Mouse (Mus musculus): ENCODE data around the gene Amdhd1. TPM values are rescaled to one million over a fixed set of nuclear protein-coding genes. Genes with fewer than 3 reads are reported as not detected.

Gene Amdhd1
- polyA plus RNA-seq, 1 experiment from 2014 or later = not detected

DNA sequence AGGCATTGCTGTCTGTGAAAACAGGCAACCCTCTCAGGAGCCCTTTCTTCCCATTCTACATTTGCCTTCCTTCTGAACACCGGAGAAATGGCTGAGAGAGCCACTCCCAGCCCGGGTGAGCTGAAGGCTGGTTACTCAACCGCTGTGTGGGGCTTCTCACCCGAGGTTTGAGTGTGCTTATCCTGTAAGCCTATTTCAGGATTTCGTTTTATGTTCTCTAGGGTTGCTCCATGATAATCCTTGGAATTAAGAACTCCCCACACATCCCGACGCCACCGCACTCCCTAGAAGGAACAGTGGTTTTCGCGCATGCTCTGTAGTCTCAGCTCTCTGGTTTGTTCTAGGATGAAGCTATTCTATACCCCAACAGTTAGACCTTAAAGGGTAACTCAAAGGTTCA lies 38.5 kb downstream of the Amdhd1 start:
- no peak overlapping the region for H3K9ac ChIP-seq (replicated peaks; ENCODE audit: low read length)
- no peaks in the 10 kb centered on the region for H3K4me1 ChIP-seq (ENCODE audit: control insufficient read depth, insufficient read depth, low read length)
- no peaks in the 10 kb centered on the region for H3K36me3 ChIP-seq (ENCODE audit: control insufficient read depth, insufficient read depth, low read length)
- H3K27ac ChIP-seq (replicated peaks; ENCODE audit: low read depth, low read length) = no peak overlapping the region
- no peak for DNase-seq
- H3K27me3 ChIP-seq (ENCODE audit: control insufficient read depth, insufficient read depth, low read length) = no peaks in the 10 kb centered on the region
- H3K4me3 ChIP-seq (replicated peaks; ENCODE audit: low read depth, low read length) = no peak overlapping the region
- 58% methylated on average over 10 of the region's 10 CpGs for WGBS
- H3K4me2 ChIP-seq (ENCODE audit: low read length) = no peak overlapping the region
- no peak for ATAC-seq (ENCODE audit: low FRiP score, low TSS enrichment)
- H3K9me3 ChIP-seq (ENCODE audit: control insufficient read depth, low read length) = no peaks in the 10 kb centered on the region

DNA sequence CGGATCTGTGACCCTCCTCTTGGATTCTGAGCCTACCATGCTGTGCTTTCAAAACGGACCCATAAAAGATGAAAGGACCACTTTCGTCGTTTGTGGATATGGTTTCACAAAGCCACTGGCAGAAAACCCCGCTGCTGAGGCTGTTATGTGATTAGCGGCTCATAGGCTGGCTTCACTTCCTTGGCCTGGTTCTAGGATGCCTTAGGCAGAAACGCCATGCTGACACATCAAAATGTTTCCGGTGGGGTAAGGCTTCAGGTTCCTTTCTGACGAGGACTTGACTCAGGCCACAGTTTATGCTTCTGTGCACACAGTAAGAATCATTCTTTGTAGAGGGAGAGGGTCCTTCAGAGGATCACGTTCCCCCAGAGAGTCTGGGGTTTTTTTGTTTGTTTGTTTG lies 39.0 kb downstream of the Amdhd1 start:
- DNase-seq (no peak), ATAC-seq (ENCODE audit: low FRiP score, low TSS enrichment) (no peak)
- no peaks in the 10 kb centered on the region for H3K4me1 ChIP-seq (ENCODE audit: control insufficient read depth, insufficient read depth, low read length)
- no peak overlapping the region for H3K4me3 ChIP-seq (replicated peaks; ENCODE audit: low read depth, low read length)
- 64% methylated on average over 10 of the region's 10 CpGs for WGBS
- H3K4me2 ChIP-seq (ENCODE audit: low read length) = no peak overlapping the region
- no peaks in the 10 kb centered on the region for H3K9me3 ChIP-seq (ENCODE audit: control insufficient read depth, low read length)
- H3K9ac ChIP-seq (replicated peaks; ENCODE audit: low read length) = no peak overlapping the region
- H3K27me3 ChIP-seq (ENCODE audit: control insufficient read depth, insufficient read depth, low read length) = no peaks in the 10 kb centered on the region
- no peak overlapping the region for H3K27ac ChIP-seq (replicated peaks; ENCODE audit: low read depth, low read length)
- H3K36me3 ChIP-seq (ENCODE audit: control insufficient read depth, insufficient read depth, low read length) = no peaks in the 10 kb centered on the region

DNA sequence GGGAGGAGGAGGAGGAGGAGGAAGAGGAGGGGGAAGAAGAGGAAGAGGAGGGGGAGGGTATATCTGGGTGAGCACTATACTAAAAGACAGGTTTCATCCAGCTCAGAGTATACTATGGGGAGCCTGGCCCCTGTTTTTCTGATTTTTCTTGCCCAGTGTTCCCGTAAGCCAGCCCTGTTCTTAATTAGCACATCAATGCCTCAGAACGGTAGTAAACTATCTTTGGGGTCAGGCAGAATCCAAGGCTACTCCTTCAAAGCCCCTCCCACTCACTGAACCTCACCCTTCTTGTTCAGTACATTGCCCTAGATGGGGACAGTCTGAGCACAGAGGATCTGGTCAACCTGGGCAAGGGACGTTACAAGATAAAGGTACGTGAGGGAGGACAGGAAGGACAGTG lies 49.4 kb downstream of the Amdhd1 start:
- no peak for DNase-seq
- Histone ChIP-seq H3K36me3 (ENCODE audit: control insufficient read depth, insufficient read depth, low read length) (no peaks in the 10 kb centered on the region), H3K27me3 (ENCODE audit: control insufficient read depth, insufficient read depth, low read length) (no peaks in the 10 kb centered on the region), H3K27ac (replicated peaks; ENCODE audit: low read depth, low read length) (no peak overlapping the region), H3K4me2 (ENCODE audit: low read length) (no peak overlapping the region), H3K4me3 (replicated peaks; ENCODE audit: low read depth, low read length) (no peak overlapping the region), H3K4me1 (ENCODE audit: control insufficient read depth, insufficient read depth, low read length) (peaks cover 9% of the 10 kb centered on the region; the same call in 1 of the 2 replicates), H3K9me3 (ENCODE audit: control insufficient read depth, low read length) (no peaks in the 10 kb centered on the region), H3K9ac (replicated peaks; ENCODE audit: low read length) (no peak overlapping the region)
- WGBS = 42% methylated on average over 4 of the region's 4 CpGs
- no peak for ATAC-seq (ENCODE audit: low FRiP score, low TSS enrichment)

DNA sequence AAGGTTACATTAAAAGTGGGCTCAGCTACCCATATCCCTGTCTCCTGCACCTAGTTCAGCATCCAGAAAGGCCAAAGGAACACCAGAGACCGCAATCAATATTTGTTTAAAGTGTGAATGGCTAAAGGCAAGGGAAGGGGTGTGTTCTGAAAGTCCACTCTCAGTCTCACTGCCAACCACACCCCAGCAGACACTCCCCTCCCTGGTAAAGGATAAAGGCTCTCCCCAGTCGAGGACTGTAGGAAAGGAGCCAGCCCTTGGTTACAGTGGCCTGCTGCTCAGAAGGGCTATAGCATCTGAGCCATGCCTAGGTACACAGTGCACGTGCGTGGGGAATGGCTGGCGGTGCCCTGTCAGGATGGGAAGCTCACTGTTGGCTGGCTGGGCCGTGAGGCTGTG lies 51.0 kb downstream of the Amdhd1 start:
- H3K9ac ChIP-seq (replicated peaks; ENCODE audit: low read length) = no peak overlapping the region
- H3K4me2 ChIP-seq (ENCODE audit: low read length) = no peak overlapping the region
- H3K27me3 ChIP-seq (ENCODE audit: control insufficient read depth, insufficient read depth, low read length) = no peaks in the 10 kb centered on the region
- DNase-seq (no peak), ATAC-seq (ENCODE audit: low FRiP score, low TSS enrichment) (no peak)
- 67% methylated on average over 6 of the region's 6 CpGs for WGBS
- peaks cover 4% of the 10 kb centered on the region; the same call in 1 of the 2 replicates for H3K36me3 ChIP-seq (ENCODE audit: control insufficient read depth, insufficient read depth, low read length)
- peaks cover 9% of the 10 kb centered on the region; the same call in 1 of the 2 replicates for H3K4me1 ChIP-seq (ENCODE audit: control insufficient read depth, insufficient read depth, low read length)
- no peak overlapping the region for H3K27ac ChIP-seq (replicated peaks; ENCODE audit: low read depth, low read length)
- no peaks in the 10 kb centered on the region for H3K9me3 ChIP-seq (ENCODE audit: control insufficient read depth, low read length)
- H3K4me3 ChIP-seq (replicated peaks; ENCODE audit: low read depth, low read length) = no peak overlapping the region

DNA sequence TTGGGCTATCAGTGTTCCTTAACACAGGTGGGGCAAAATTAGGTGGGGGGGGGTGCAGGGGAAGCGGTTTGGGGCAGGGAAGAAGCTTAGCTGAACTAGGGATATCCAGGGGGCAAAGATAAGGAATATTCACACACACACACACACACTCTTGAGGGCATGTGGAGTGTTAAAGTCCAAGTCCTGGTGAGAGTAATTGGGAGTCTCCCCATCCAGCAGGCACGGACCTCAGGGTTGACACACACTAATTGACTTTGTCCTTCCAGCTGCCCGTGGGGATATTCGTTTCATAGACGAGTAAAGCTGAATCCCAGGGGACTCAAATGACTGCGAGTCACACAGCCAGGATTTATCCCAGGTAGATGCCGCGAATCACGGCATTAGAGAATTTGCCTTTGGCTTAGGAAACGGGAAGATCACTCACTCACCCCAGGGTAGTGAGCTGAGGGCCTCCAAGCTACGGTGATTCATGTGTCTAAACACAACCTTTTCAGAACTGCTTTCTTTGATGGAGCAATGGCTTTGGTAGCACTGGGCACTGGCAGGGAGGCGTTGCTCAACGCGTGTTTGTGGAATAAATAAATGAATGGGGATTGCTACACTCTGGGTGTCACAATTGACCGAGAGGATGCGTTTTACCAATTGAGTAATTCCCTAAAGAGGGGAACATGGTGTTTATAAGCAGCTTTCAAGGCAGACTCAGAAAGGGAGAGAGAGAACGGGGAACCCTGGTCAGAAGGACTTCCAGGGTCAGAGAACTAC lies 51.6 kb downstream of the Amdhd1 start, which contains the start of gene Hal:
TSS of gene Hal (plus strand) at position 703 of the 762 bp plus-strand sequence.
- Histone ChIP-seq H3K27me3 (ENCODE audit: control insufficient read depth, insufficient read depth, low read length) (no peaks in the 10 kb centered on the region), H3K4me2 (ENCODE audit: low read length) (no peak within 1 kb of the TSS), H3K27ac (replicated peaks; ENCODE audit: low read depth, low read length) (no peak within 1 kb of the TSS), H3K36me3 (ENCODE audit: control insufficient read depth, insufficient read depth, low read length) (peaks cover 10% of the 10 kb centered on the region; the same call in 1 of the 2 replicates), H3K4me1 (ENCODE audit: control insufficient read depth, insufficient read depth, low read length) (peaks cover 9% of the 10 kb centered on the region; the same call in 1 of the 2 replicates), H3K9me3 (ENCODE audit: control insufficient read depth, low read length) (no peaks in the 10 kb centered on the region), H3K4me3 (replicated peaks; ENCODE audit: low read depth, low read length) (no peak within 1 kb of the TSS), H3K9ac (replicated peaks; ENCODE audit: low read length) (no peak within 1 kb of the TSS)
- DNase-seq = peak; percentile 64
- ATAC-seq (ENCODE audit: low FRiP score, low TSS enrichment) = no peak
- 43% methylated on average over 17 of the region's 17 CpGs for WGBS

DNA sequence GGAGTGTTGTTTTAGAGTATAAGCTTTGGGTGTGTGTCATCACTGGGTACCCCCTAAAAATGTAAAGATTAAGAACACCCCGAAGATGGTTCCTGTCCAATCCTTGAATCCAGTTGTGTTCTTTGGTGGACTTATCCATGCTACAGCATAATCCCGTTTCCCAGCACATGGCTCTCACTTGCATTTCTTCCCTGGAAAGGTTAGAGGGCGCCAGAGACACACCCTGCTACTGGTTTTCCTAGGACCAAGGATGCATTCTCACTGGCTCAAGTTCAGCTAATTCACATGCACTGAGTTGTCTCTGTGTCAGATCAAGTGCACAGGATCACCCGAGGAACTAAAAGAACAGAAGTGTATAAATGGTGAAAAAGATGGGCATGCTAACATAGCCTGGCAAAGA lies 53.2 kb downstream of the Amdhd1 start:
- Histone ChIP-seq H3K4me3 (replicated peaks; ENCODE audit: low read depth, low read length) (no peak overlapping the region), H3K27me3 (ENCODE audit: control insufficient read depth, insufficient read depth, low read length) (no peaks in the 10 kb centered on the region), H3K9me3 (ENCODE audit: control insufficient read depth, low read length) (no peaks in the 10 kb centered on the region), H3K4me1 (ENCODE audit: control insufficient read depth, insufficient read depth, low read length) (peaks cover 9% of the 10 kb centered on the region; the same call in 1 of the 2 replicates), H3K9ac (replicated peaks; ENCODE audit: low read length) (no peak overlapping the region), H3K4me2 (ENCODE audit: low read length) (no peak overlapping the region), H3K36me3 (ENCODE audit: control insufficient read depth, insufficient read depth, low read length) (peaks cover 25% of the 10 kb centered on the region), H3K27ac (replicated peaks; ENCODE audit: low read depth, low read length) (no peak overlapping the region)
- DNase-seq (peak; percentile 81), ATAC-seq (ENCODE audit: low FRiP score, low TSS enrichment) (no peak)
- 21% methylated on average over 4 of the region's 4 CpGs for WGBS

DNA sequence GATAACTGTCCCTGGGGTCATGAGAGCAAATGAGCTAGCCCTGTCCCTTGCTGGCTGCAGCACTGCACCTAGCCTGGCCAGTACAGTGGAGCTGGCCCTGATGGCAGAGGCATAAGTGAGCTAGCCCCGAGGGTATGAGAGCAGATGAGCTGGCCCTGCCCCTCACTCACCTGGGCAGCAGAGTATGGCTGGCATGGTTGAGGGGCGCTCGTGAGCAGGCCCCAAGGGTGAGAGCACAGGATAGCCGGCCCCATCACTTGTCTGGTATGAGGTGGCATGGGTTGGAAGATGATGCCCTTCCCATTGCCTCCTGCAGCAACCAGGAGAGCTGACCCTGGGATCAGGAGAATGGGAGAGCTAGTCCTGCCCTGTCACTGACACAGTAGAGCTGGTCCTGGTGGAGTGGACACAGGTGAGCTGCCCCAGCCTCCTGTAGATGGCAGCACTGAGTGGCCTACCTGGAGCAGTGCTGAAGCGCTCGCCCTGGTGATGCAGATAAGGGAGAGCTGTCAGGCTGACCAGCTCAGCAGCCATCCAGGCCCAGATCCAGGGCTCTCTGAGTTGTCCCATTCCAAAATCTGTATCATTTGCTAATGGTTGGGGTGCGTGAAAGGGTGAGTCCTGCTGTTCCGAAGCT lies 54.7 kb downstream of the Amdhd1 start:
- ATAC-seq (ENCODE audit: low FRiP score, low TSS enrichment) (no peak), DNase-seq (no peak)
- H3K27ac ChIP-seq (replicated peaks; ENCODE audit: low read depth, low read length) = no peak overlapping the region
- H3K4me2 ChIP-seq (ENCODE audit: low read length) = no peak overlapping the region
- no peaks in the 10 kb centered on the region for H3K27me3 ChIP-seq (ENCODE audit: control insufficient read depth, insufficient read depth, low read length)
- H3K9ac ChIP-seq (replicated peaks; ENCODE audit: low read length) = no peak overlapping the region
- H3K4me3 ChIP-seq (replicated peaks; ENCODE audit: low read depth, low read length) = no peak overlapping the region
- H3K4me1 ChIP-seq (ENCODE audit: control insufficient read depth, insufficient read depth, low read length) = peaks cover 9% of the 10 kb centered on the region; the same call in 1 of the 2 replicates
- H3K36me3 ChIP-seq (ENCODE audit: control insufficient read depth, insufficient read depth, low read length) = peaks cover 40% of the 10 kb centered on the region
- H3K9me3 ChIP-seq (ENCODE audit: control insufficient read depth, low read length) = no peaks in the 10 kb centered on the region
- WGBS = 84% methylated on average over 8 of the region's 8 CpGs

DNA sequence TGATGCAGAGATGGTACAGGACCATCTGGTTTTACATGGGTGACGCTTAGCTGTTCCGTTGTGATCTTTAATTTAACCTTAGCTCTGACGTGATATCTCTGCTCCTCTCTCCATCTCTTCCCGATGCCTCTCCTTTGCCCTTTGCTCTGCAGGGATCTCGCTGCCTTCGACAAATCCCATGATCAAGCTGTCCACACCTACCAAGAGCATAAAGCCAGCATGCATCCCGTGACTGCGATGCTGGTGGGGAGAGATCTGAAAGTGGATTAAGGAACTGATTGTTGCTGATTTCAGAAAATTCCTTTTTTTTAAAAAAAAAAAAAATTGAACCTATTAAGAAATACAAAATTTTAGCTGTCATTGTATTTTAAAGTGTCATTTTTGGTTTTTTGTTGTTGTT lies 55.3 kb downstream of the Amdhd1 start:
- no peak overlapping the region for H3K4me2 ChIP-seq (ENCODE audit: low read length)
- no peaks in the 10 kb centered on the region for H3K9me3 ChIP-seq (ENCODE audit: control insufficient read depth, low read length)
- no peak overlapping the region for H3K4me3 ChIP-seq (replicated peaks; ENCODE audit: low read depth, low read length)
- DNase-seq (no peak), ATAC-seq (ENCODE audit: low FRiP score, low TSS enrichment) (no peak)
- no peaks in the 10 kb centered on the region for H3K27me3 ChIP-seq (ENCODE audit: control insufficient read depth, insufficient read depth, low read length)
- H3K36me3 ChIP-seq (ENCODE audit: control insufficient read depth, insufficient read depth, low read length) = peaks cover 45% of the 10 kb centered on the region
- H3K27ac ChIP-seq (replicated peaks; ENCODE audit: low read depth, low read length) = no peak overlapping the region
- H3K4me1 ChIP-seq (ENCODE audit: control insufficient read depth, insufficient read depth, low read length) = peaks cover 9% of the 10 kb centered on the region; the same call in 1 of the 2 replicates
- 83% methylated on average over 8 of the region's 8 CpGs for WGBS
- H3K9ac ChIP-seq (replicated peaks; ENCODE audit: low read length) = no peak overlapping the region
